Mouse (Mus musculus) midbrain, postnatal 0 days (tissue): ENCODE data around the gene Olfr463. TPM values are rescaled to one million over a fixed set of nuclear protein-coding genes. Genes with fewer than 3 reads are reported as not detected.
"Not testable (repeated sequence)": the region's sequence is repeated elsewhere in the genome, so short reads cannot be mapped to it uniquely, and the experiment has no call there.

Source experiments
- ATAC-seq: fragments of 200-750 bp; cut with Nextera tagmentation; 2 replicates; pipeline ENCODE4 v1.8.0; 2017; ENCODE audit warnings: moderate number of reproducible peaks, mild to moderate bottlenecking, moderate TSS enrichment, moderate library complexity; ENCODE audit not compliant: low FRiP score
- DNase-seq: peaks from one replicate; pipeline ENCODE4 v3.0.0-alpha.2; 2015; ENCODE audit warnings: low spot score
- H3K27ac ChIP-seq: fragments of 300-500 bp; sonication (generic); 2 replicates; pipeline ENCODE4 v1.5.1; 2014; ENCODE audit warnings: low read depth, mild to moderate bottlenecking, low read length, mixed read lengths
- H3K27me3 ChIP-seq: fragments of 300-500 bp; sonication (generic); 2 replicates; pipeline ENCODE4 v1.6.1; 2014; ENCODE audit warnings: low read length, control low read depth, mixed read lengths; ENCODE audit not compliant: insufficient read depth
- H3K36me3 ChIP-seq: fragments of 300-500 bp; sonication (generic); 2 replicates; pipeline ENCODE4 v1.6.1; 2014; ENCODE audit warnings: low read length, control low read depth, mixed read lengths; ENCODE audit not compliant: insufficient read depth
- H3K4me1 ChIP-seq: fragments of 300-500 bp; sonication (generic); 2 replicates; pipeline ENCODE4 v1.6.1; 2014; ENCODE audit warnings: mild to moderate bottlenecking, control low read depth, antibody characterized with exemption, low read length, mixed read lengths; ENCODE audit not compliant: insufficient read depth
- H3K4me2 ChIP-seq: fragments of 300-500 bp; sonication (generic); 2 replicates; pipeline ENCODE4 v1.6.1; 2014; ENCODE audit warnings: low read depth, mild to moderate bottlenecking, low read length, mixed read lengths; ENCODE audit not compliant: poor library complexity, severe bottlenecking
- H3K4me3 ChIP-seq: fragments of 300-500 bp; sonication (generic); 2 replicates; pipeline ENCODE4 v1.5.1; 2014; ENCODE audit warnings: low read depth, mild to moderate bottlenecking, low read length, moderate library complexity
- H3K9ac ChIP-seq: fragments of 300-500 bp; sonication (generic); replicated peaks from 2 replicates; pipeline ENCODE4 v1.6.1; 2014; ENCODE audit warnings: mild to moderate bottlenecking, low read length, moderate library complexity, mixed read lengths; ENCODE audit not compliant: poor library complexity, severe bottlenecking
- H3K9me3 ChIP-seq: fragments of 300-500 bp; sonication (generic); 2 replicates; pipeline ENCODE4 v1.6.1; 2016; ENCODE audit warnings: low read length, control low read depth
- CTCF ChIP-seq: IDR thresholded peaks from 2 replicates; pipeline ENCODE4 v1.5.1; 2016; ENCODE audit warnings: antibody characterized with exemption, mild to moderate bottlenecking
- WGBS: fragments of 180-500 bp; shearing (Covaris S2); extraction: QIAGEN DNeasy Blood & Tissue Kit; methylation state at CpG from one replicate; pipeline ENCODE4 v1.1.7; 2014; 5-methylcytosine and 5-hydroxymethylcytosine counted together
- polyA plus RNA-seq: library from polyadenylated mRNA; unstranded; fragments of >200 nt; fragmentation: Nextera tagmentation; extraction: Ambion mirVana; gene quantifications from 2 replicates; pipeline ENCODE4 v1.2.1, GENCODE M21; 2015
- total RNA-seq: library from RNA; depleted of rRNA; stranded (reverse); fragments of >200 nt; gene quantifications from 2 replicates; pipeline ENCODE4 v1.2.3, GENCODE M21; 2014

Gene Olfr463
- total and polyA plus RNA-seq, 2 experiments from 2014 or later: not detected

DNA sequence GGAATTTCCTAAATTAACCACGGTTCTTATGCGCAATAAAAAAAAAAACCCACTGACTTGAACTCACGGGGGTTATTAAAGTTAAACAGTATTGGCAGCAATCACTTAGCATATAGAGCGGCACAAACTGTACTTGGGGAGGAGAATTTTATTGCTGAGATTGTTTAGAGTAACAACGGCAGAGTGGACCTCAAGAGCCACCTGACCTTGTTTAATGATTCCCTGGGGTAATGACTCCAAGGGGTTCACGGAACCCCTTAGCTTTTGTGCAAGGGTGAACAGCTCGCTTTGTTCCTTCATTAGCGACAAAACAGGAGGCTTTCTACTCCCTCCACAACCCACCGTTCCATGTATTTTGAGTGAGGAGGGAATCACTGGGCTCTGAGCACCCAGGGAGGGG lies 17.4 kb downstream of the Olfr463 start:
- 69% methylated on average over 9 of the region's 9 CpGs for WGBS
- Histone ChIP-seq H3K27me3 (no peaks in the 10 kb centered on the region), H3K4me2 (no peak overlapping the region), H3K36me3 (no peaks in the 10 kb centered on the region), H3K4me1 (no peaks in the 10 kb centered on the region), H3K27ac (no peak overlapping the region), H3K4me3 (no peak overlapping the region), H3K9me3 (no peaks in the 10 kb centered on the region), H3K9ac (no peak overlapping the region)
- no peak for TF ChIP-seq CTCF
- DNase-seq (no peak), ATAC-seq (no peak)

GRCm38 (mm10) chr11:87875436-87875835 lies 21.8 kb downstream of the Olfr463 start, which contains the start of gene Epx:
Epx (minus strand) TSS chr11:87875536.
- Histone ChIP-seq H3K27me3 (no peaks in the 10 kb centered on the region), H3K4me1 (no peaks in the 10 kb centered on the region), H3K4me2 (no peak within 1 kb of the TSS), H3K36me3 (no peaks in the 10 kb centered on the region), H3K9ac (no peak within 1 kb of the TSS), H3K27ac (no peak within 1 kb of the TSS), H3K4me3 (no peak within 1 kb of the TSS), H3K9me3 (no peaks in the 10 kb centered on the region)
- 88% methylated on average over 6 of the region's 6 CpGs for WGBS
- DNase-seq (no peak), ATAC-seq (no peak)
- no peak for TF ChIP-seq CTCF

DNA sequence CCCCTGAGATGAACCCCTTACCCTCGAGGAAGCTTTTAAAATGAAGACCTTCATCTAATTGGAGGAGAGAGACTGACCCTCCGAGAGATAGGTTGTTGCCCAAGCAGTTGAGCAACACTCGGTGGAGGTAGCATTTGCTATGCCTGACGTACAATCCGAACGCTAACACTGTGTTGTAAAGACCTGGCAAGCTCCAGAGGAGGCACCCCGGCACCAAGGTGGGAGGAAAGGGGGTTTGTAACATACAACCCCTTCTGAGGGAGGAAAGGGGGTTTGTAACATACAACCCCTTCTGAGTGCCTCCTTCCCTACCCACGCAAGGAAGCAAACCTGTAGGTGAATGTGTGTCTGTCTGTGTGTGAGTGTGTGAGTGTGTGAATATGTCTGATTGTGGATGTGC lies 25.4 kb downstream of the Olfr463 start:
- TF ChIP-seq CTCF: no peak
- DNase-seq: peak; percentile 56
- no peak overlapping the region for H3K4me3 ChIP-seq
- whole genome bisulfite sequencing: 31% methylated on average over 8 of the region's 8 CpGs
- H3K9ac ChIP-seq: no peak overlapping the region
- ATAC-seq: no peak
- no peak overlapping the region for H3K4me2 ChIP-seq
- H3K27ac ChIP-seq: no peak overlapping the region
- H3K4me1 ChIP-seq: no peaks in the 10 kb centered on the region
- H3K9me3 ChIP-seq: no peaks in the 10 kb centered on the region
- H3K27me3 ChIP-seq: no peaks in the 10 kb centered on the region
- no peaks in the 10 kb centered on the region for H3K36me3 ChIP-seq

DNA sequence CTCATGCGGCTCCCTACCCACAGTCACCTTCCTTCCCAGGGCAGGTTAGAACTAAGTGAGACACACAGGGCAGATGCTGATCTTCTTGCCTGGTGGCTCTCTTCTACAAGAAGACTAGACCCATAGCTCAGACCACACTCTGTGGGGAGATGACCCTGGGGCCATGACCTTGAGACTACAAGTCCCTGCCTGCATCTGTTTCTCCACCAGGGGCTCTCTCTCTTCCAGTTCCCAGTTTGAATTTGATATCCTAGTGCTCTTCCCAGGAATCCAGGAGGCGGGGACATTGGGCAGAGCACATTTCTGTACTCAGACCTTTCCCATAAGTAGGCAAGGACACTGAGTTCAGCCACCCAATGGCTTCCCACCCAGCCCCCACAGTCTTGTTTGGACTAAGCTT lies 27.1 kb downstream of the Olfr463 start:
- Histone ChIP-seq H3K4me2 (no peak overlapping the region), H3K4me1 (no peaks in the 10 kb centered on the region), H3K27ac (no peak overlapping the region), H3K9ac (no peak overlapping the region), H3K9me3 (no peaks in the 10 kb centered on the region), H3K4me3 (no peak overlapping the region), H3K27me3 (no peaks in the 10 kb centered on the region), H3K36me3 (no peaks in the 10 kb centered on the region)
- ATAC-seq: no peak
- no peak for TF ChIP-seq CTCF
- WGBS: 89% methylated on average over 2 of the region's 2 CpGs
- DNase-seq: no peak

DNA sequence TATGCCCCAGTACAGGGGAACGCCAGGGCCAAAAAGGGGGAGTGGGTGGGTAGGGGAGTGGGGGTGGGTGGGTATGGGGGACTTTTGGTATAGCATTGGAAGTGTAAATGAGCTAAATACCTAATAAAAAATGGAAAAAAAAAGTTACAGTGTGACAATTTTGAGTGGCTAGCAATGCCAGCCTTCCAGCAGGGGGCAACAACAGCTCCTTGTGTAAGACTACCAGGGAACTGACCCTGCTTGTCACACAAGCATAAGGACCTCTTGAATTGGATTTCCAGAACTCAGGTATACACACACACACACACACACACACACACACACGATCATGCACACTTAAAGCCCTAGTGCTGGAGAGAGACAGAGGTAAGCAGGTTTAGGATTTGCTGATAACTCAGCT lies 30.3 kb downstream of the Olfr463 start:
- not testable (repeated sequence) for H3K36me3 ChIP-seq, H3K27me3 ChIP-seq, H3K27ac ChIP-seq, H3K9ac ChIP-seq, H3K4me3 ChIP-seq, DNase-seq, H3K4me2 ChIP-seq, H3K9me3 ChIP-seq, H3K4me1 ChIP-seq, ATAC-seq
- TF ChIP-seq CTCF: peak; percentile 16; the same call in 1 of the 2 replicates
- WGBS: 94% methylated on average over 1 of the region's 2 CpGs

DNA sequence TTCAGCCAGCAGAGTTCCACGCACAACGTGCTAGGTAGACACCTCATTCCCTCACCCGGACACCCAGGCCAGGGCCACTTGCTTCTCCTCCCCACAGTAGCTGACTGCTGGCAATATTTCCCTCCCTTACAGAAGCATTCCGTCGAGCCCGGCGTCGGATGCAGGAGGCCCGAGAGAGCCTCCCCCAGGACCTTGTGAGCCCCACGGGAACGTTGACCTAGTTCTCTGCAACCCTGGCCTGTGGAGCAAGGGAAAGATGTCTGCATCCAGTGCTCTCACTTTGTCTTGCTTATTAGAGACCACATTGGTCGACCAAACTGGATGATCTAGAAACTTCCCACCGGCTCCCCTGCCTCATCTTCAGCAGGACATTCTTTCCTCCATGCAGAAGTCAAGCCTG lies 34.4 kb downstream of the Olfr463 start:
- Histone ChIP-seq H3K4me3 (no peak overlapping the region), H3K27me3 (no peaks in the 10 kb centered on the region), H3K4me1 (no peaks in the 10 kb centered on the region), H3K27ac (no peak overlapping the region), H3K9ac (no peak overlapping the region), H3K36me3 (peaks cover 12% of the 10 kb centered on the region), H3K4me2 (no peak overlapping the region), H3K9me3 (no peaks in the 10 kb centered on the region)
- TF ChIP-seq CTCF: no peak
- ATAC-seq (no peak), DNase-seq (no peak)
- WGBS: 96% methylated on average over 13 of the region's 13 CpGs
